Mouse (Mus musculus) bone marrow macrophage, adult 2 months (primary cell): Measurements from ENCODE around the gene Pck1.

Experiments used
- CTCF ChIP-seq: IDR thresholded peaks from 2 replicates; pipeline ENCODE4 v1.5.1; 2012; ENCODE audit warnings: low read depth, mild to moderate bottlenecking, low read length, moderate library complexity
- POLR2A ChIP-seq: IDR thresholded peaks from 2 replicates; pipeline ENCODE4 v1.6.1; 2012; ENCODE audit warnings: mild to moderate bottlenecking, low read depth, low read length, borderline replicate concordance

DNA sequence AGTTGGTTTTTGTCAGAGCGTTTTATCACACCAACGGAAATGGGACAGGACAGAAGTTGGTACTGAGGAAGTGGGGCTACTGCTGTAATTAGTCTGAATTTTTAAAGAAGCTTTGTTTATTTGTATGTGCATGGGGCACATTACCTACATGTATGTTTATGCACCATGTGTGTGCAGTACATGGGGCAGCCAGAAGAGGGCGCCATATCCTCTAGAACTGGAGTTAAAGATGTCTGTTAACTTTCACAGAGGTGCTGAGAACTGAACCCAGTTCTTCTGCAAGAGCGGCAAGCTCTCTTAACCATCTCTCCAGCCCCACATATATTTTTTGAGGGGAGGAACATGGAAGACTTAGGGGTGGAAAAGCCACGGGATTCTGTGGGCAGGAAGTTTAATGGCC is 22.9 kb downstream of the Pck1 start:
- TF ChIP-seq POLR2A (no peak), CTCF (no peak)
